Mouse (Mus musculus): ENCODE data around the gene Fam102a. TPM values are rescaled to one million over a fixed set of nuclear protein-coding genes. Genes with fewer than 3 reads are reported as not detected.

The Fam102a gene
- total RNA-seq, 1 experiment from 2014 or later, result 25.6 TPM

DNA sequence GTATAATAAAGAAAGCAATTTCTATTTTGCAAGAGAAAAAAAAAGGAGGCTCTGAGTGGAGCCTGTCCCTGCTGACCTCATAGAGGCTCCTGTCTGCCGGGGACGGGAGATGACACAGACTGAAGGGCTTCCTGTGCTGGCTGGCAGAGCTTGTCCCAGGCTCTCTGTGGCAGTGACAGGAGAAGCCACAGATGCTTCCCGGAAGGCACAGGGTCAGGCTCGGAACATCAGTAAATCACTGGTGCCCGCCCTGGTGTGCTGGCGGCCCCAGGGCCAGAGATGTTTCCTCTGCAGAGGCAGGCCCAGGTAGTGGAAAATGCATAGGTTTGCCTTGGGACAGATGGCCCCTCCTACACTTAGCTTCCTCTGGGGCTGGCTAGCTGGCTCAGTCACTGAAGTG, 20.8 kb upstream of the Fam102a start:
- peak; percentile 85 for DNase-seq

DNA sequence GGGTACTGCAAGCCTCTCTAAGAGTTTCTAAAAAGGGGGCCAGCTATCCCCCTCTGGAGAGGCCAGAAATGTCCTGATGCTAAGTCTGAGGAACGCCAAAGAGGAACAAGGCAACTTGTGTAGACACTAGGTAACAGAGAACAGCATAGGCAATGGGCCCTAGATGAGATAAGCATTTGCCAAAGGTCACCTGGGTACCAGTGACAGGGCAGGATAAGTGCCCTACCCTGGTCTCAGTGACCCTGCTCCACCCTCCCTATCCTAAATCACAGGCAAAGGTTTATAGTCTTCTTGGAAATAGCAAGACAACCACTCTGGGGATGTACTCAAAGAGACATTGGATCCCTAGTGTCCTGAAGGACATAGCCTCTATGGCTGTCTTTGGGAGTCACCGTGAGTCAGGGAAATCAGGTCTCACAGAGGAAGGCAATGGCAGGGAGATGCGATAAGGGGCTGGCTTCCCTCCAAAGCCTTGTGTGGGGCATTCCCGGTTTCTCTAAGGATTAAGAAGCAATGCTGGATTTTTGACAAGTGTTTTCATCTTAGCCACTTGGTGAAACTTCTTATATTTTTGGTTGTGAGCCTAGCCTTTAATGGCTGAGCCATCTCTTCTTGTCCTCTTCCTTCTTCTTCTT, 17.8 kb upstream of the Fam102a start:
- DNase-seq, result peak; percentile 79

DNA sequence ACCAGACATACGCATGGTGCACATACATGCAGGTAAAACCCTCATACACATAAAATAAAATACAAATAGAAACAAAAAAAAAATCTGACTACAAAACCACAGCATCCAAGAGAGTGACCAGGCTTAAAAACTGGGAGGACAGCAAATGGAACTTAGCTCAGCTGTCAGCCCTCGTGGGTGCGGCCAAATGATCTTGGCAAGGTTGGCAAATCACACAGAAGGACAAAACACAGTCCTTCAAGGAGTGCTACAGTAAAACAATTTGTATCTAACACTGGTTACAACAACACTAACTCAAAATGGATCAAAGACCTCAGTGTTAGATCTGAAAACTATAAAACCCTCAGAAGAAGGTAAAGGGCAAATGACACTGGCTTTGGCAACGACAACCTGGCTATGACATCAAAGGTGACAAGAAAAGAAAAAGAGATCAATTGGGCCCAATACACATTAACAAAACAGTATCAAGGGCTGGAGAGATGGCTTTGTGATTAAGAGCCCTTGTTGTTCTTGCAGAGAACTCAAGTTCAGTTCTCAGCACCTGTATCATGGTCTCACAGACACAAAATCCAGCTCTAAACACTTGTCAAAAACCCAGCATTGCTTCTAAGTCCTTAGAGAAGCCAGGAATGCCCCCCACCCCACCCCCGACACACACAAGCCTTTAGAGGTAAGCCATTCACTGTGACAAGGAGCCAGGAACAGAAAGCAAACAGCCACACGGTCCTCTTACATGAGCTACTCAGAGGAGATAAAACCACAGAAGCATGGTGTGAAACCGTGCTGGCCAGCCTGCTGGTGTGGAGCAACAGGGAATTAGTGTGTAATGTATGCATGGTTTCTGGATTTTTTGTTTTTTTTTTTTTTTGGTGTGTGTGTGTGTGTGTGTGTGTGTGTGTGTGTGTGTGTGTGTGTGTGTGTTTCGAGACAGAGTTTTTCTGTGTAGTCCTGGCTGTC, 14.8 kb upstream of the Fam102a start:
- DNase-seq, result peak; percentile 65

DNA sequence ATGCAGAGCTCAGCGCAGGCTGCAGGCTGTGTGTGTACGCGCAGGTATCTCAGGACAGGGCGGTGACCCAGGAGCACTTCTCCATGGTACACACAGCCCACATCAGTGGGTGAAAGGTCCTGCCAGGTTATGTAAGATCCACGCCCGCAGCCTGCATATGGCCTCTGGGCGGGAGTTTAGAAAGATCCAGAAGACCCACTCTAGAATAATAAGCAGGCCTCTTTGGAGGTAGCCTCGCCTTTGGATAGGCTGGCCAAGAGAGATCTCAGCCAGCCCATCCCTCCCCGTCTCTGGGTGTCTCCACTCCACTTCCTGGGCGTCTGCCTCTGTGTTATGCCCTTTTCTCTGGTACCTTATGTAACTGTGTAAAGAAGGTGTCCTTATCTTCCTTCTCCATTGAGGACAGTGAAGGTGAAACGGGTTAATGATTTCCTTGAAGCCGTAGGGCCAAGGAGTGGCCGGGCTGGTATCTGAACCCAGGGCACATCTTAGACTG, 10.5 kb upstream of the Fam102a start:
- DNase-seq, result no peak

DNA sequence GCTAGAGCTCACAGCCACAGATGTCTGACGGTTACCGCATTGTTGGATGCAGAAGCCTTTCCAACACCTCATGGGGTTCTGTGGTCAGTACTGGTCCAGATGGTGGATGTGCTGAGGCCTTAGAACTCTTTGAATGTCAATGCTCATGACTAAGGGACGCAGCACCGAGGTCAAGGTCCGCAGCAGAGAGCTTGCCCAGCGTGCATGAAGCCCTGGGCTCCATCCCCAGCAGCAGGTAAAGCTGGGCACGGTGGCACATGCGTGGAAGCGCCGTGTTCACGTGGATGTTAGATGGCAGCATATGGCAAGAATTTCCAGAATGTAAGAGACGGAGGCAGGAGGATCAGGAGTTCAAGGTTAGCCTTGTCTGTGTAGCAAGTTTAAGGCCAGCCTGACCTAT, 9.3 kb upstream of the Fam102a start:
- no peak for DNase-seq

DNA sequence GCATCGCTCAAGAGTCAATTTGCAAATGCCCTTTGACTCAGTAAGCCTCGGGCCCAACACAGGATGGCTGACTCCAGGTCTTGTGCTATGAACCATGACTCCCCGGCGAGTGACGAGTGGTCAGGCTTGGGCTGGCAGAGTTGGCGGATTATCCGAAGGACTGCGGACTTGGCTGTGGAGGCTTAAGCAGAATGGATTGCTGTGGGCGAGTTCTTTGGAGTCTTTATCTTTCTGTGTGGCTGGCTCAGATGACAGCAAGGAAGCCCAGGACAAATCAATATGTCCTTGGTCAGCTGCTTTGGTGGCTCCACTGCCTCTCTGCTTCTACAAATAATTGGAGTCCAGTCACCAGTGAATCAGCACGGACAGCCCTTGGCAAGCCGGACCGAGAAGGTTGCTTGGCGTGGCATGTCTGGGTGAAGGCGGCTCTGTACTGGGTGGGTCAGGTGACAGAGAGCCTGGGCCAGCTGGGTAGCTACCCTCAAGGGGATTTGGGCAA, 7.6 kb upstream of the Fam102a start:
- DNase-seq, result peak; percentile 87

DNA sequence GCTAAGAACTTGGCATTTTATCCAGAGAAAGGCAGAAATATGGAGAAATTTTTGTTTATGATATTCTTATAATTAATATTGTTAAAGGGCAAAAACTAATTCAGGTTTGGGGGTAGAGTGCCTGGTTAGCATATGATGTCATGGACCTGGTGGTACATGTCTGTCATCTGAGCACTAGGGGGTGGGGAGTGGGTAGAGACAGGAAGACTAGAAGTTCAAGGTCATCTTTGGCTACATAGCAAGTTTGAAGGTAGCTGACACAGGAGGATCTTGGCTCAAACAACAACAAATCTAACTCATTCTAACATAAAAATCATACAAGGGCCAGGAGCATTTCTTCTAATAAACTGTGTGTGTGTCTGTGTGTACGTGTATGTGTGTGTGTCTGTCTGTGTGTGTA, 6.8 kb upstream of the Fam102a start:
- DNase-seq, result no peak

DNA sequence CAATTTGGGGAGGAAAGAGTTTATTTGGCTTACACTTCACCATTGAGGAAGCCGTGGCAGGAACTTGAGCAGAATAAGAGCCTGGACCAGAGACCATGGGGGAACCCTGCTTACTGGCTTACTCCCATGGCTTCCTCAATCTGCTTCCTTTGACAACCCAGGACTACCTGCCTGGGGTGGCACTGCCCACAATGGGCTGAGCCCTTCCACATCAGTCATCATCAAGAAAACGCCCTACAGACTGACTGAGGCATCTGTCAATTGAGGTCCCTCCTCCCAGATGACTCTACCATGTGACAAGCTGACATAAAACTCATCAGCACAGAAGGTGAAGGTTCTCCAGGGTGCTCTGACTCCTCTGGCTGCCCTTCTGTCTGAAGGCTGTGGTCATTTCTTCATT, 4.7 kb upstream of the Fam102a start:
- no peak for DNase-seq

DNA sequence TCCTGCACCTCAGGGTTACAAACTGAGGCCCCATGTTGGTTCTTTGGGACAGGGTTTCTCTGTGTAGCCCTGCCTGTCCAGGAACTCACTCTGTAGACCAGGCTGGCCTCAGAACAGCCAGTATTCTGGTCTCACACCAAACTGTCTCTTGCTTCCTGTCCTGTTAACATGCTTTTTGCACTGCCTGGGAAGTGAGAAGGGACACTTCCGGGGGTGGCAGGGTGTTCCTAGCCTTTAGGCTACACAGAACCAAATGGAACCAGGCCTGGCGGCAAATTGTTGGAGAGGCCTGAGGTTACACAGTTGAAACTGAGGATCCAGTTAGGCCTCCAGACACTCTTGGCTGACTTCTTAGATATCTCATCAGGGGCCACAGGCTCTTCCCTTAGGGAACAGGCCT, 2.0 kb upstream of the Fam102a start:
- no peak for DNase-seq

DNA sequence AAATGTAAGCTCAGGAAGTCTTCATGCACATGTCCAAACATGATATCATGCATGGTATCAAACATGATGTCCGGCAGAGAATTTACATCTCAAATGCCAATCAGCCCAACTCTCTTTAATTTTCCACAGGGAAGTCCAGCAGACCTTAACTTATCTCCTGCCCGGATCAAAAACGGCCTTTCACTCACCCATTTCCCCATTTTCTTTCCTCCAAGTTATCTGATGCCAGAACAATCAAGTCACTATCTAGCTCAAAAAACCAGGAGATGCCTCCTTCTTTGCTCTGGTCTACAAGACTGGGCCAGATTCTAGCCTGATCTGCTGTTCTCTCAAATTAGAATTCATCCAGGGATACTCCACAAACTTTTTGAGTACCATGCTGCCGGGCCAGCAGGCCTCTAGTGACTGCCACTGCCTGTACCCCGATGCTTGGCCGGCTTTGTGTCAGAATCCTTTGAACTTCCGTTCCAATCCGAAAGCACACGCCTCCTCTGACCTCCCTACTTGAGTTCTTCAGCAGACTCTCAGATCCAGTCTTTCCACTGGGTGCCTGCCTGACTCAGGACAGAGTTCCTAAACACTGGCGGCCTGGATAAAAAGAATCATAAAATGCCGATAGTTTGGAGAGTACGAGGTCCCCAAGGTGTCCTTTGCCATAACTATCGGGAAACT, 935 bp upstream of the Fam102a start:
- DNase-seq, result peak; percentile 73

DNA sequence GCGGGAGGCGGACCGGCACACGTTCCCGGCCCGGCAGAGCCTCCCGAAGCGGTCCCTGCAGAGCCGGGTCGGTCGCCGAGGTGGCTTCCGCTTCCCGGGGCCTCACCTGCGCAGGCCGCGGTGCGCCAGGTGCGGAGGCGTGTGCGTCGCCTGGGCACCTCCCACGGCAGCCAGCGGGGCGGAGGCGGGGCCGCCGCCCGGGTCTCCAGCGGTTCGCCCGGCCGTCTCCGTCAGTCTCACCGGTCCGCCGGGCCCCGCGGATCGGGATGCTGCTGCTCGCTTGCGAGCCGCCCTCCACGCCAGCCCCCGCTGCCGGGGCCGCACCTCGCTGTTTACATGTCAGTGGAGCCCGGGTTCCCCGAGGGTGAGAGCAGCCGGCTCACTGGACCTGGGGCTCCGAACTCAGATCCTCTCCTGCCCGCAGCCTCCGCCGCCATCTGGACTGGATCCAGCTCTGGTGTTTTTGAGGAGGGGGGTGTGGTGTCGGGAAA, 414 bp downstream of the Fam102a start:
- peak; percentile 73 for DNase-seq

DNA sequence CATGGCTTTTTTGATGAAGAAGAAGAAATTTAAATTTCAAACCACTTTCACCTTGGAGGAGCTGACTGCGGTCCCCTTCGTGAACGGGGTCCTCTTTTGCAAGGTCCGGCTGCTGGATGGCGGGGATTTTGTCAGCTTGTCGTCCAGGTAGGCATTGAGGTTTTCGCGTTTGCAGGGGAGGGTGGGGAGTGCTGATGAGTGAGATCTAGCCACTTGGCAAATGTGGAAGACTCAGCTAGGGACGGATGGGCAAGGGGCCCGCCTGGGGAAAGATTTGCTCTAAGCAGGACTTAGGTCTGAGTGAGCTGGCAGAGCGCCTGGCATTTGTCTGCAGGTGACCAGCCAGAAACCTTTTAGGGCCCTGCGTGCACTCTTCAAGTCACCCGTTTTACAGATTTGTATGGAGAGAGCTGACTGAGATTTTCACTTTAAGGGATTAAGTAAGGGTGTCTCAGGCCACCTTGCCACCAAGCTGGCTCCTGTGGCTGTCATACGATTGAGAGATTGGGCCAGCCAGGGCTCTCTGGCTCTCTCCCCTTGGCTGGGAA, 1.0 kb downstream of the Fam102a start:
- peak; percentile 47 for DNase-seq

DNA sequence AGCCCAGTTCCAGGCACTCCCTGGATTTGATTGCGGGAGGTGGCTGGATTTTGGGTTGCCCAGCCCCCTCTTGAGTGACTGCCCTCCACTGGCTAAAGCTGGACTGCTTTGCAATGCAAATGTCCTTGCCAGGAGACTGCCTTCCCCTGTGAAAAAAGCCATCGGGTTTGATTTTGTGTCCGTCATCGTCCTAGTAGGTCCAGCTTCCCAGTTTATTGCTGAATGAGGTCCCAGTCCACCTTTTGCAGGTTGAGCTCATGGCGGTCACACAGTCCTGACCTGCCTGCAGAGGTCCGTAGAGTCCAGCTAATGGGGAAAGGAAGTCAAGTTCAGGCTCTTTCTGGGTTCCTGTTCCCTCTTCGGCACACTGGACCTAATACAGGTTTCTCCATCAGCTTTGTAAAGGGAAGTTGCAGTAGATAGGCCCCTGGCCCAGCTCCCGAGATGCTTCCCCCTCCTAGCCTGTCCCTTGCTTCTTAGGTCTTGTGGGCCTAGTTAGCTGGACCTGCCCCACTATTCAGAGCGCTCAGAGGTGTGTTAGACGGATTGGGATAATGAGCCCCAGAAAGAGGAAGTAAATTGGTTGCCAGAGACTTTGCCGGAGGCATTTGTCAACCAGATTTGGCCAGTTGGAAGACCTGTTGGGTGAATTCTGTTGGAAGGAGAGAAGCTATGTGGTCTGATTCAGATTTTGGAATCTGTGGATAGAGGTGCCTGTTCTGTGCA, 1.7 kb downstream of the Fam102a start:
- DNase-seq, result peak; percentile 78

DNA sequence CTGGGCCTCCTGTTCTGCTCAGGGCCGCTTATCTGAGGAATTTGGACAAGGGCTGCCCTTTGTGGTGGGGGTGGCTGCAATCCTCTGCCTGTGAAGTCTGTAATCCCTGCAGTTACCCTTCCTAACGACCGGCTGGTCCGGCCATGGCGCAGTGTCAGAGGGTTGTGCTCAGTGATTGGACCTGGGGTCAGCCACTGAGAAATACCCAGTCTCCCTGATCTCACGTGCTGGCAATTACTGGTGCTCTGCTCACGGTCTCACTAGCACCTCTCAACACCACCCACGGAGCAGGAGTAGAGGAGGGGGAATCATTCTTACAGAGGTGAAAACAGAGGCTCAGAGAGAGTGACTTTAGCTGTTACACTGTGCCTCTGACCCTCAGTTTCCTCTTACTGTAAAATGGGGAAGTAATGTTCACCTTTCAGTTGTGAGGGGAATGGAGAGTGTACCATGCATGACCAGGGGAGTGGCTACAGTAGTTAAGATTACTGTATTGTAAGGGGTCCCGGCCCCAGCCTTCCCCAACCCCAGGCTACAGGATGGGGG, 2.3 kb downstream of the Fam102a start:
- DNase-seq, result peak; percentile 60

DNA sequence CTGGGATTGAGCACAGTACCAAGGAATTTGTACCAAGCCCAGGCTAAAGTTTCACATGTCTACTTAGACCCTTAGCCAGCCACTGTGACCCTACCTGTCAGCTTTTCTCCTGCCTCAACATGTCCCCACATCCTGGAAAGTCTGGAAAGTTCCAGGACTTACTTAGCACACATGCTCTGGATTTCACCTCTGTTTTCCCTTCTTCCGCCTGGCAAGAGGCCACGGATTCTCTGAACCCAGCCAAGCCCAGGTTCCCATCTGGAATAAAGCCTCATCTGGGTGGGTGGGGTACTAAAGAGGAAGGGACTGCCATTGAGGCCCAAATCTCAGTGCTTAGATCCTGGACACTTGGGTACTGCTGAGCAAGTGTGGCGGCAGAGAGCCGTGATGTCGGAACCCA, 2.8 kb downstream of the Fam102a start:
- no peak for DNase-seq

DNA sequence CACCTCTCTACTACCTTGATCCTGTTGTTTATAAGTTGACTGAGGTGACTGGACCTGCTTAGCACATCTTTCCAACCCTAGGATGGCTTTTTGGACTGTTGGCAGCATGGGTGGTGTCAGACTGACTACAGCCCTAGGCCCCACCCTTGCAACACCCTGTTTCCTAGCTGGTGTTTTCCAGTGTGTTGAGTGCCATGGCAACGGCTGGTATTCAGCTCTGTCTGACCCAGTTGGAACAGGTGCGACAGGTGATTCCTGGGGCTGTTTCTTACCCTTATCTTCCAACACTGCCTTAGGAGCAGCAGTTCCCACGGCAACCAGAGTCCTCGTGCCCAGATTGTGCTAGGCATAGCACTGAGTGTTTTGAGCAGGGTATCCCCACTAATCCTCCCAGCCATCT, 3.3 kb downstream of the Fam102a start:
- no peak for DNase-seq

DNA sequence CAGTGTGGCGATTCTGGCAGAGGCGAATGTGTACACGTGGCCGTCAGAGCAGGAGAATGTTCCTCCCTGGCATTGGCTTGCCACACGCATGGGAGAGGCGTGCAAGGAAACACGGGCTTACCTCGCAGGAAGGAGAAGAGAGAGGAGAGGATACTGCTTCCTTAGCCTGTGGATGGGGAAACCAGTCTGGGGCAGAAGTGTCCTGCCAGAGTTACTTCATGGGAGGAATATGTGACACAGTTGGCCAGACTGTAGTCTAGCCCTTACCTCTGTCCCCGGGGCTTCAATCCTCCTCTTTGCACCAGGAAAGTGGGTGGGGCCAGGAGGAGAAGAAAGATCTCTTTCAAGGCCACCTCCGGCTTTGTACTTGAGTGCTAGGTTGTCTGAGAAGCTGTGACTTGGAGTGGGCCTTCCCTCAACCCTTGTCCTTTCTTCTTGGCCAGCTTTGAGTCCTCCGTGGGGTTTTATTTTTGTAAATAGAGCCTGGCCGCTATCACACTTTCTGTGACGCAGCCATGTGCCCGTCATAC, 4.4 kb downstream of the Fam102a start:
- DNase-seq, result peak; percentile 48

DNA sequence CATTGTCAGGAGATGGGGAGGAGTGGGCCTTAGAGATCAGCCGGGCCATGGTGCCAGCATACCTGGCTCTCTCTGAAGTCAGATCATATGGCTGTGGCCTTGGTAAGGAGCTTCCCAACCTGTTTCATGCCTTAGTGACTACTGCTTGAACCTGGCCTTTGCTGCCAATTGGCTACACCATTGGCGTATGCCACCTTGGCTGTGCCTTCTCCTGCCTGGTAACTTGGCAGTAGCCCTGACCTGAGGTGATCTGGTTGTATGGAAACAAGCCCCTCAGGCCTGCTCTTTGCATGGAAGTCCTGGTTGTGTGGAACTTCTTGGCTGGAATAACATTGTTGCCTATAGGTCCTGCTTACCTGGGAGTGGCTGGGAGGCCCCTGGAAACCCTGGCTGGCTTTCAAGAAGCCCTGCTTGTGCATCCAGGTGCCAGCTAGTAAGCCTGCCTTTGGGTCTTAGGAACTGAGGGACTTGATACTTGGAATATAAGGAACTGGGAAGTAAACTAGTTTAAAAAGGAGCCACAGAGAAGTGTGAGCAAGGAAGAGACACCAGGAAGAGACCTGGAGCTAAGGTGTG, 6.3 kb downstream of the Fam102a start:
- DNase-seq, result no peak

DNA sequence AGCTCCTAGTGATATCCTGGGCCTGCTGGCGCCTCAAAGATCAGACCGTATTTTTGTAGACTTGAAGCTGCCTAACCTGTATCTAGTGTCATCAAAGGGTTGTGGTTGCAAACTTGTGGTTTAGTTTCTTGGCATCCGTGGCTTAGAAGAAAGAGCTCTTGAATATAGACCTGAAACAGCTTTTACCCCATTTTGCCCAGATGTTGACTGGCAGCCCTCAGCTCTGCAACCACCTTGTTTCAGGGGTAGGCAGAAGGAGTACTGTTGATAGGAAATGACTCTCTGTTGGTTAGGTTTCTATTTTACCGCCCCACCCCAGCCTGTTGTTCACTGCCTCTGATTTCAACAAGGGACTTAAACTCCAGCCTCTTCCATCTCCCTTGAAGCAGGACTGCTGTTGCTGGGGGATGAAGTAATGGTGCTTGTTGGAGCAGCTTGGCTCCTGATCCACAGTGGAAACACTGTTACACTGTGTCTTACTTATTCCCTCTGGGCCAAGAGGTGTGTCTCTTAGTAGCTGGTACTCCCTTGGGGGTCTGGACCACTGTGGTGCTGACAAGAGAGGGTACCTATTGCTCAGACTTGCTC, 6.9 kb downstream of the Fam102a start:
- DNase-seq, result no peak

DNA sequence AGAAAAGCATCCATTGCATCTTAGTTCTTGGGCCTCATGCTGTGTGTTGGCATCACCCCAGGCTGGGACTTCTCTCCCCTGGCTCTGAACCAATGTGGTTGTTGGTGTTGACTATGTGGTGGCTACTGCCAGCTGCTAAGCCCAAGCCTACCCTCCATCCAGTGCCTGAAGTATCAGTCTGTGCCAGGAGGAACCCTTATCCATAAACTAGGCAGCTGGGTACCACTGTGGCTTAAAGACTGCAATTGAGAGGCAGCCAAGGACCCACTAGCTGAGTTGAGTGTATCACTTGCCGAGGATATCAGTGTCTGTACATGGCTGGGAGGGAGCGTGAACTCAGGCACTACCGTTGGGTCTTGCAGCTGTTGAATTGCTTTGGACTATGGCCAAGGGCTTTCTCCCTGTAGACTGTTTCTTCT, 7.9 kb downstream of the Fam102a start:
- no peak for DNase-seq

All from adrenal gland, postnatal 14 days (tissue).